Mouse (Mus musculus) c-Kit-positive CD71-negative TER-119-negative erythroid progenitor cells, embryonic 14.5 days (primary cell): ENCODE measurements around the gene Ldah.
A peak's percentile ranks its signal among the peaks of the same experiment; 100 is the strongest.

Experiments used
- DNase-seq: peaks from one replicate; pipeline ENCODE4 v3.0.0-alpha.2; 2013; ENCODE audit warnings: low read depth

Gene Ldah

DNA sequence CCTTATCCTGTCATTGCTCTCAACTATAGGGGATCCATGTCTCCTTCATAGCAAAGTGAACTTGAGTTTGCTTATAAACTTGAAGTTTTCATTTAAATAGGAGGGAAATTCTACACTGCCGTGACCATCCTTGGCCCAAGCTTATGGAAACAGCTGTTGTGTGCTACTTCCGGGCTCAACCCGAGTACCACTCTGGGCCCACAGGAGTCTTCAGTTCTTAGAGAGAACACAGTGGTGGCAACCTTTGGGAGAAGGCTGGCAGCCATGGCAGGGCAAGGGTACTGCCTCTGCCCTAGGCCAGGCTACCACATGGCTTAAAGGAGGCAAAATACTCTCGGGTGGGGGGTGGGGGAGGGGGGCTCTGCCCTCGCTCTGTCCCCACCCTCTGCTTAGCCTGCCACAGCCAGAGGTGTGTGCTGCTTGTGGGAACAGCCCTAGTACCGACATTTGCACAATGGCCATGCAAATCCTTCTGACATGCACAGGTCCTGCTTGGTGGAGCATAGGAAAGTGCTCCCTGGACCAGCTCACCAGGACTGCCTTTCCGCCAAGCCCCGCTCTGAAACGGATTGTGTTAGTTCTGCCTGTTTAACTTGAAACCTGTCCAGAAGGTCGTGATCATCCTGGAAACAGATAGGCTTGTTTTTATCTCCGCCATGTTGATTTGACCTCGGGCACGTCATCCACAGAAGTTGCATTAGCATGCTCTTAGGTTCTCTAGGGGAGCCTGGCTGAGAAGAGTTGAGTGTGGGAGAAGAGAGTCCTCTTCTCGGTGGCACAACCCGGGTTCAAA, 73.5 kb downstream of the Ldah start:
- no peak for DNase-seq

DNA sequence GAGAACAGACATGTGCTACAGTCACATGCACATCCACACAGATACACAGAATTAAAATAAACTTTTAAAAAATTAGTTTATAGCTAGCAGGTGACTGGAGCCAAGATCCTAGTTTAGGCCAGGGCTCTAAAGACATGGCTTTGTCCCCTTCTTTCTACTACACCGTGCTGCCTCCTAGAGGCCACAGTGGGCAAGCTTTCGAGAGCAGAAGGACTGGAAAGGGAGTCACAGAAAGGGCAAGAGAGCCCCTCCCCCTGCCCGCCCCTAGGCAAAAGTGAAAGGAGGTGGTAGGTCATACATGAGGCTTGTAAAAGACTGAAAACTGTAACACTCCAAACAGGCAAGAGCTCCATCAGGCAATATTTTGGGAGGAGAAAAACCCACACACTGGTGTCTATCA, 80.1 kb downstream of the Ldah start:
- DNase-seq = no peak

DNA sequence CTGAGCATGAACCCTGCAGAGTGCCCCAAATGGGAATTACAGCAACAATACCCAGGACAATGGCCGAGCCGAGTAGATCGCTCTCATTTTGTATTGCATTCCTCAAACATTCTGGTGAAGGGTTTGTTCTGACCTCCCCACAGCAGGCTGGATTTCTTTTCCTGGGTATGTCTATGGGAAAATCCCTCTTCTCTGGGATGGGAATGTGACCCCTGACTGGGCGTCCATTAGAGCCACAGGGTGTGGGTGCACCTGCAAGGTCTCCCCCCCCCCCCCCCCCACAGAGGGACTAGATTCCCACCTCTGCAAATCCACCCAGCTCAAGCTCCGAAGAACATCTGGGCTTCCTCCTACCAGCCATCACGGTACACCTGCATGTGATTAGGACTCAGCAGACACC, 81.2 kb downstream of the Ldah start:
- no peak for DNase-seq

DNA sequence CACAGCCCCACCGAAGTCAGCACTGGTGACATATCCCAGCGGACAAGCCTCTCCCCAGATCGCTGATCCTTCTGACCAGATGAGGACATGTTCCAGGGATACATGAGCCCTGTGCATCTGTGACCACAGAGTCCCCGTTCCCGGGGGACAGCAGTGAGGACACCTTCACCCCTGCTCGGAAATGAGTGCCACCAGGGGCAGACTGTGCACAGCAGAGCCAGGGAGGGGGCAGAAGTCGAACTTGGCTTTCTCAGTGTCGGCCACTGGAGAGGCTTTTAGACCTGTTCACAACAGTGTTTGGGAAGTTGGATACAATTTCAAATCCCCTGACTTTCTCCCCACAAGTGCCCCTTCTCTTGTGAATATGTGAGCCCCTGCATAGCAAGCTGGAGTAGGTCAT, 81.6 kb downstream of the Ldah start:
- DNase-seq = no peak

DNA sequence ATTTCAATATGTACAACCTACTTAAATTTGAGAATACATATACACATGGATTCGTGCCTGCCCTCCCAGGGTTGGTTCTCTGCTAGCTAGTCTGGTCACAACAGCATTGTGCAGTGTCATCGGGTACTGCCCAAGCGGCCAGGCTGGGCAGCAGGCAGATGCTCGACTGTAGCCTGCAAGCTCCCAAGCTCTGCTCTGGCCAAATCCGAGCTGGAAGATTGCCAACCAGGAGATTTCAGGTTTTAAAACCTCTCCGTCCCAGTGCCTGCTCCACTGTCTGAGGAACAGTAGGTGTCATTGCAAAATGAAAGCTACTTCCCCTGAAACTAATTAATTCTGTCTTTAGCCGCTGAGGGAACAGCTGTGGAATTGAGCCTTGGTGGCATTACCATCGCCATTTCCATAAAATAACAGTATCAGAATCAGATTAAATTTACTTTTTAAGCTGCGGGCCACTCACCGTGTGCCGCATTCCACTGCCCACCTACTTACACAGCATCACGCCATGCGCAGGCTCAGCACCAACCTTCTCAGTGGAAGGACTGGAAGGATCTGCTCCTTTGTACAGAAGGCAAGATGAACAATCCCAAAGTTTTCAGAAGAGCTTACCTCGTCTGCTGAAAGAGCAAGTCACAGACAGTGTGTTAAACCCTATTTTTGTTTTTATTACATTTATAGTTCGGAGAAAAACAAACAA, 83.4 kb downstream of the Ldah start:
- DNase-seq = no peak

DNA sequence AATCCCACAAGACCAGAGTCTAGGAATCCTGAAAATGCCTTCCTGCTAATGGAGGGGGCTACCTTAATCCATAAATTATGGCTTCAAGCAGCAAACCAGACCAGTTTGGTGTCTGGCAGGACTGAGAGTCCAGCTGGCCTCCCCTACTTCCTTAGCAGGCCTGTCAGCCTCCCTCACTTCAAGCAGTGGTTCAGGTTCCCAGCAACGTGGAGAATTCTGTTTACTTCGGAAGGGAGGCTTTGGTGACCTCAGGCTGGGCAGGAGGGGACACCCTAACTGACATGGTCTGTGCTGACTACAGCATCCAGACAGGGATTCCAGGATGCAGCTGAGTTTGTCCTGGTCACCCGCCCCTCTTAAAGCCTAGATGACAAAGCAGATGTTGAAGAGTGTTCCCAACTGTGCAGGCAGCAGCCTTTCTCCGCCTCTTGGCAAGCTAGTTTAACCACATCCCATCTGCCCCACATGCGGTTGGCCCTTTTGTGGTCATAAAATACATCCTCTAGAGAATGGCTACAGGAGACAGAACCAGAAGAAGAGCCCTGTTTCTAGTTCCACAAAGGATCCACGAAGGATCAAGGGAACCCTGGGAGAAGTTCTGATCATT, 87.5 kb downstream of the Ldah start:
- DNase-seq = peak; percentile 29

DNA sequence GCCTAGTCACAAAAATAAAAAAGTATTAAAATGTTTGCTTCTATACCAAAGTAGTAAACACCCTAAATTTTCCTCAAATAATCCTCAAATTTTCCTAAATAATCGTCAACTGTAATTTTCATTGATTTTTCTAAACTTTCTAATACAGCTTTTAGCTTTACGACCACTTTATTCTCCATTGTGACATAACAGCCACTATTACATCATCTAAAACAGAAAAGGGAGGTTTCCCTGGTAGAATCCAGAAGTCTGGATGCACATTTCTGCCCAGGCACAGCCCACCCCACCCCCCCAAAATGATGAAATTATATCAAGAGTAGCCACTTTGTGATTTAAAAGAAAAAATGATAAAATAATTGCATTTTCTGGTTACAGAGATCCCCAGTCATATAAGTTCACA, 88.2 kb downstream of the Ldah start:
- DNase-seq = no peak

DNA sequence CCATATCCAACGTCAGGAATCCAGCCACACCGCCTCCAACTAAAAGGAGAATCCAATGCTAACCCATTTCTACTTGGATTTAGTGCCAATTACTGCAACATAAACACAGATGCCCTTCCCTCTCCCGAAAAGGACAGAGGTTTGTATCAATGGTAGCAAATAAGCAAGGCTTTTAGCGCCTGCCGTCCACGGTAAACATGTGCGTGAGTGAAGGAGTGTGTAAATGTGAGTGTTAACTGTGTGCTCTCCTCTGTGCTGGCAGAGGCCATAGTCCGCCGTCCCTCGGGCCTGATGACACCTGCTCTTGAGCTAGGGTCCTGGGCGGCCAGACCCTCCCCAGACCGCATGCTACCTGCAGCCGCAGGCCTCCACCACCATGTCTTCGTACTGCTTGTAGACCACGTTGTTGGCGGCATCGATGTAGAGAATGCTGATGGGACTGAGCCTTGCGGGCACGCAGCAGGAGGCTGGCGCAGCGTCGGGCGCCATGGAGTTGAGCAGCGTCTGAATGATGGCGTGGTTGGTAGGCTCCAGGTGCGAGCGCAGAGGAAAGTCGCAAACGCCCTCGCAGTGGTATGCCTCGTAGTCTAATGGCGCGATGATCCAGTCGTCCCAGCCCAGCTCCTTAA, 89.8 kb downstream of the Ldah start:
- no peak for DNase-seq

DNA sequence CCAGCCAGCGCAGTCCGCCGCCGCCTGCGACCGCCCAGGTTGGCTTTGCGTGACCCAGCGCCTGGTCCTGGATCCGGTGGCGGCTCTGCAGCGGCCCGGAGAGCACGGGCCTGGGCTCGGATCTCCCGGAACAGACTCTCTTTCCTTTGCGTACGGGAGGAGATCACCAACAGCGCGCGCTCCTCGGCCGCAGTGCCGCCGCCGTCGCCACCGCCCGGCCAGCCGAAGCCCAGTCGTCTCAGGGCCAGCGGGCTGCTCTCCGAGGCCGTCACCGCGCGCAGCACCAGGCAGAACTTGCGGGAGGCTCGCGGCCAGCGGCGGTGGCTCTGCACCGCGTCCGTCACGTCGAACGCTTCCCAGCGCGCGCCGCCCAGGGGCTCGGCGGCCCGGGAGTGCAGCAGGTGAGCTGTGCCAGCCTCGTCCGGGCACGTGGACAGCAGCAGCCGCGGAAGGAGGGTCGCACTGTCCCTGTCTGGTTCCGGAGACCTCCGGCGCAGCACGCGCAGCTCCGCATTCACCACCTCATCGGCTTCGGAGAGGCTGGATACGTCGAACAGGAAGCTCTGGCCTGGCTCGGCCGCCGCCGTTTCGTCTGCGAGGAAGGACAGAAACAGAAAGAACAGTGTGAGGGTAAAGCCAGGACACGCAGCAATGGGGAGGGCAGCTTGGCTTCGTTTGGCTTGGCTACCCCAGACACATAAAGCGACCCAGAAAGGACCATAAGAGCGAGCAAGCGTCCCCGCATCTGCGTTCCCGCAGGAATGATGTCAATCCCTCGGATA, 90.6 kb downstream of the Ldah start:
- DNase-seq = no peak

DNA sequence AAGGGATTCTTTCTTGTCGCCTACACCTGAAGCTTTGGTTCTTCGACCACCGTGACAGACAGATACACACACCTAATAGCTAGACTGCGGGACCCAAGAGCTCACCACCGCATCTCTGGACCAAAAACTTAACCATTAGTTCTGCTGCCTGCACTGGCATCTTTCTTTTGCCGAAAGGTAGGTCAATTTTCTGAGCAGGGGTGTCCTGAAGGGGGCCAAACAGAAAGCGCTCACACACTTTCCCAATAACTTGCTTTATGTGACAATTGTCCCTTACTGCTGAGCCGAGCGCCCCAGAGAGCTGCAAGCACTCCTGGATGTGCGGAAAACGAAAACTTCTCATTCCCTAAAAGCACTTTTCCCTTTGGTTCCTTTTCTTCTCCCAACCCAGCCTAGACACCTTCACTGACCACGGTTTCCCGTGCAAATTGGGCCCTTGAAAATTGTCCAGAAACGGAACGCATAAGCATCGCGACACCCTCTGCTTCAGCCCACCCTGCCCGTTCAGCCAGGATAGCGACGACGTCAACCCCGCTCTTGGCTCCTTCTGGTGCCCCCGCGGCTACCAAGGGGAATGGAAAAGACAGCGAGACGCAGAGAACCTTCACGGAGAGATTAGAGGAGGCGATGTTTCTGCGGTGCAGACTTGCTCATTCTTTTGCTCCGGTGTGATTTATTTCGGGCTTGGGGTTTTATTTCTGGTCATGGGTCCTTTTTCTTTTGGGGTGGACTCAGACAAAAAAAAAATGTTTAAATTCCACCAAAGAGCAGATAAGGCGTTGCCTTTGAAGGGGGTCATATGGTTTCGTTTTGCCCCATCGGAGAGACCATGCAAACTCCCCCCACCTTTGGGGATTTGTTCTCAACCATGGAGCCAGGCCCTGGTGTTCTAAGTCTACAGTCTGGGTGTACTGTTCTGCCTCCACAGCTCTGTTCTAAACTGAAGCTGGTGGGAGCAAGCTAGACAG, 91.5 kb downstream of the Ldah start:
- no peak for DNase-seq

DNA sequence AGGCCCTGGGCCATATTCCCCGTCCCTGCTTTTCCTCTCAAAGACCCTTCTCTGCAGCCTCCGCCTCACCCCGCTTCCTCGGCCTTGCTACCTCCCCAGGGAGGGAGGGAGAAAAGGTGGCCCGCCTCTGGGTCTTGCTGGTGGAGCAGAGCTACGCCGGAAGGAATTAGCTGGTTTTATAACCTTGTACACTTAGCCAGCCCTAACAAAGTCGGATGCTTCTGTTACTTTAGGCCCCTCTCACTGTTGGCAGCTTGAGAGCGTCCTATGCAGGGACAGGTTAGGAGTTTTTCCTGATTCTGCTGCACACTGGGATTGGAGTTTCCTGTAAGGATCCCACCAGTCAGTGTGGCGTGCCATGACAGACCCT, 92.2 kb downstream of the Ldah start:
- DNase-seq = no peak

DNA sequence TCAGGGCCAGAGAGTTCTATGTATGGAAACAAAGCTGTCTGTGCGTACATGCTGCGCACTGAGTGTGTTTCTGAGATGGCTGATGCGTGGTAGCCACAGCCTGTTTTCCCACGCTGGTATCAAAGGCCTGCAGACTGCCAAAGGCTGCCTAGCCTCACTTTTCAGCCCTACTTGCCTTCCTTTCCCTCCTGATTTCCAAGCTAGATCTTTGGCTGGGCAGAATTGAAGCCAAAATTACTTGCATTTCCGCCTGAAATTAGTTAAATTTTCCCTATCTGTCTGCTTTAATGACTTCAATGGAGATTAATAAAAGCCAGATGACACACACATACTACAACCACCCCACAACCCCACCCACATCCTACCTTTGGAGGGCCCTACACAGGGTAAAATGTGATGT, 92.6 kb downstream of the Ldah start:
- DNase-seq = no peak

DNA sequence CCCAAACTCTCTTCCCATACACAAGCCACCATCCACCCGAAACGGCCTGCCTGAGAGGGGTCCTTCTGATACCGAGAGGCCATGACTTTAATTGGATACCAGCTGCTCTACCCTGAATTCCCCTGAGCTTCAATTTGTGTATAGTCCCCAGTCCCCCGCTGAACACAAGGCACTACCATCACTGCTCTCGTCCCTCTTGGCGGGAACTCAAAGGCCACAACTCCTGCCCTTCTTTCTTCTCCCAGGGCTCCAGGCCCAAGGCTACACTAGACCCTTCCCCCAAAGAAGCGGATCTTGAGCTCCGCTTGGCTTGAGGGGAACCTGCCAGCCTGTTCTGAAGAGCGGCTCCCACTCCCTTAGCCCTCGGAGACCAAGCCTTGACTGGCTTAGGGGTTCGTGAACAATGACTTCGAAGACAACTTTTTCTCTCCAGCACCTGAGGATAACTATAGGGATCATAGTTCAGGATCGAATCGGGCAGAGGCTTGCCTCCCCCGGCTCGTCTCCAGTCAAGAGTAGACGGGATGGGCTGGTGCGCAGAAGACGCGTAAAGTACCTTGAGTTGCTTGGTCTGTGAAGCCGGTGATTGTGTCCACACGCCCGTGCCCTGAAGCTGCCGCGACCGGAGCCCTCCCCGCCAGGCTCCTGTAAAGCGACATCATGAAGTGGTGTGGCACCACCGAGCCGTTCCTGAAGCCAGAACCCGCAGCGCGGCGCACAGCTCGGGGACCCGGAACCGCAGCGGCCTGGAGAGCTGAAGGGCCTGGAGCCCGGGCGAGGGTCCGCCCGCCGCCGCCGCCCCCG, 93.3 kb downstream of the Ldah start:
- DNase-seq = no peak

DNA sequence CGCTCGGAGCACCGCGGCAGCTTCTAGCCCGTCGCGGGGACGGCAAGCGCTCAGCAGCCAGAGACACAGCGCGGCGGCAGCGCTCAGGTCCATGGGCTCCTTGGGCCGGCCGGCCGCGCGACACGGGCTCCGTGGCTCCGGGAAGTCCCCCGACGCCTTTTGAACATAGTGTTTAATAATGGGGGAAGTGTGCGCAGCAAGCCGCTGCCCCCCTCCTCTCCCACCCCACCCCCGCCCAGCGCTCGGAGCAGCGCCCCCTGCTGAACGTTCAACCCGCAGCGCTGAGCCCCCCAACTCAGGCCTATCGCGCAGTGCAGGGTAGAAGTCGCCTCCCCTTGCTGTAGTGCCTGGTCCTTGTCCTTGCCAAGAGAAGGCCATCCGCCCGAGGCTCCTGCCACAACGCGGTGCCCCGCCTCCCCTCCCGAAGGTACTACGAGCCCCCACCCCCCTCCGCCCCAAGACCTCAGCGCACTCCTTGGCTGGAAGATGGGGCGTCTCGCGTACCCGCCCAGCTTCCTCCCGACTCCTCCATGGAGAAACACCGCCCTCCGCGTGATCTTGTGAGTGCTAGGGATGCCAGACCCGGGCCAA, 94.0 kb downstream of the Ldah start, which contains the start of gene Gdf7:
Gdf7 (minus strand) TSS at position 114 of the 591 bp plus-strand sequence.
- no peak for DNase-seq

DNA sequence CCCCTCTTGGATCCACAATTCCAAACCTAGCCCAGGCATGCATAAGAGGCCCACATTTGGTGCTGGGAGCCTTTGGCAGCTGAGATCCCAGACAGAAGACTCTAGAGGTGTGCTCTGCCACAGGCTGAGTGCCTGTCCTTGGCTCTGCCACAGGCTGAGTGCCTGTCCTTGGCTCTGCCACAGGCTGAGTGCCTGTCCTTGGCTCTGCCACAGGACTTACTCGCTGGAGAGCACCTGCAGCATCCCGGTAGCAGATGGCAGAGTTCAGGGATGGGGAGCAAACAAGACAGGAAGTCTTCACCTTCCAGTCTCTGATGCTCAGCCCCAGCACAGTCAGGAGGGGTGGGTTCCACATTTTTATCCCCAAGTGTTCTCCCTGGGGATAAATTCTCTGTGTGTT, 97.4 kb downstream of the Ldah start:
- no peak for DNase-seq

DNA sequence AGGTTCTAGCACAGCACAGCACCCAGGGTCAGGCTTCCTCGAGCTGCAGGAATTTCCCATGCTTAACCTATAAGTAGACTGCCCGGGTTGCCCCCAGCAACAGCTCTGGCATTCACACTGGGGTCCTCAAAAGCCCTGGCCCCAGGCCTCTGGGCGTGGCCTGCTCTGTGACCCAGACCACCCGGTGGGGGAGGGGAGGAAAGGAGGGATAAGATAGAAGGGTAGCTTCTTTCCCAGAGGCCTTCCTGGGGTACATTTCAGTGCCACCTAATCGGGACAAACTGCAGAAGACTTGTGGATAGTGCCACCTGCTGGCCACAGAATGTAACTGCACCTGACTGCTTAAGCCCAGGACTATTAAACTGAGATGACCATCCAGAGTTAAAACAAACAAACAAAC, 98.5 kb downstream of the Ldah start:
- peak; percentile 50 for DNase-seq

DNA sequence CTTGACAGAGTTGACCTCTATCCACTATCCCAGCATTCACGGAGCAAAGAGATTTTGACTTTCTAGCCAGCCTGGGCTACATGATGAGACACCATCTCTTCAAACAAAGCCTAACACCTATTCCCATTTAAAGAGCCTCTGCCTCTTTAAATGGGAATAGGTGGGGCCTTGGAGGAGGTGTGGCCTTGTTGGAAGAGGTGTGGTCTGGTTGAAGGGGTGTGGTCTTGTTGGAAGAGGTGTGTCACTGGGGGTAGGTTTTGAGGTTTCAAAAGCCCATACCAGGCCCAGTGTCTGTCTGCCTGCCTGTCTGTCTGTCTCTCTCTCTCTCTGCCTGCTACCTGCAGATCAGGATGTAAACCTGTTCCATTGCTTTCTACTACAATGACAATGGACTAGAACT, 99.0 kb downstream of the Ldah start:
- DNase-seq = no peak

DNA sequence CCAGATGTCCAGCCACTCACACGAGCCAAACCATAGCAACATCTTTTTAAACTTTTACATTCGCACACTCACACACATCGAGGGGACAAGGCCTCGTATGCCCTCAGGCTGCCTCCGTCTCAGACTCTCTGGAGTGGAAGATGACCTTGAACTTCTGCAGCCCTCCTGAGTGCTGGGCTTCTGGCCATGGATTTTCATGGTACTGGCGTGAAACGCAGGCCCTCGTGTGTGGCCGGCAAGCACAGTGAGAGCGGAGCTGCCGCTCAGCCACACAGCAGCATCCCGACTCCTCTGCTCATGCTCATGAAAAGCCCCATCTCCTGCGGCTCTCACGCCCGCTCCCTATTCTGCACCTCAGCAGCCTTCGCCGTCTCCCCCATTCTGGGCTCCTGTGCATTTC, 103.1 kb downstream of the Ldah start:
- DNase-seq = no peak

DNA sequence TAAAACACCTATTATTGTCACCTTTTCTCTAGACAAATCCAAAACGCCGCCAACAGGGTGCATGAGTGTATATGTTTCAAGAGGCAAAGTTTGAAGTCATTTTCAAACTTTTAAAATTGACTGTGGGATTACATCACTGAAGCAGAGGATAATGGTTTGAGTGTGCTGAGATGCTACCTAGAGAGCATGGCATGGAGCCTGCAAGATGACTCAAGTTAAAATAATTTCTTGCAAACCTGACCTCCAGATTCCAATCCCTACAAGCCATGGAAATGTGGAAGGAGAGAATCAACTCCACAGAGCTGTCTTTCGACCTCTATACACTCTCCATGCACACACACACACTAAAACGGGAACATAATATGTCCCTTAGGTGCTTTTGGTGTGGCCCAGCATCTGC, 104.4 kb downstream of the Ldah start:
- no peak for DNase-seq
